ENCODE assay signal across 33 mouse cellular contexts in genomic region chr16:92555051-92555450, GRCm38 (mm10).
"Had no signal": no experiment of that assay in that cellular context is flagged by ENCODE, and none has a peak within 500 bp of the region (broad histone marks: within the 10 kb centered on the region; RNA-seq: fewer than 3 reads in every experiment).

No protein-coding gene starts in this region.

- ATAC-seq: liver, embryonic 12.5 days; liver, postnatal 0 days; lung, postnatal 0 days; midbrain, embryonic 13.5 days; midbrain, embryonic 15.5 days; midbrain, embryonic 16.5 days had no signal

- H3K9me3 ChIP-seq: limb, embryonic 10.5 days; limb, embryonic 12.5 days; limb, embryonic 13.5 days; limb, embryonic 15.5 days; liver, embryonic 12.5 days; liver, embryonic 13.5 days; liver, embryonic 15.5 days; lung, embryonic 15.5 days; megakaryocyte, embryonic 14.5 days; midbrain, embryonic 10.5 days; midbrain, embryonic 12.5 days; midbrain, embryonic 13.5 days; midbrain, embryonic 15.5 days; neural tube, embryonic 12.5 days; neural tube, embryonic 13.5 days had no signal

- H3K27ac ChIP-seq: limb, embryonic 10.5 days; limb, embryonic 12.5 days; limb, embryonic 13.5 days; limb, embryonic 15.5 days; liver, embryonic 12.5 days; liver, embryonic 13.5 days; liver, embryonic 14.5 days; liver, embryonic 15.5 days; lung, embryonic 15.5 days; macrophage; midbrain, embryonic 10.5 days; midbrain, embryonic 12.5 days; midbrain, embryonic 13.5 days; midbrain, embryonic 15.5 days; neural tube, embryonic 12.5 days; neural tube, embryonic 13.5 days had no signal

- H3K4me3 ChIP-seq: limb, embryonic 10.5 days; limb, embryonic 12.5 days; limb, embryonic 13.5 days; limb, embryonic 15.5 days; liver, embryonic 12.5 days; liver, embryonic 13.5 days; liver, embryonic 15.5 days; lung, embryonic 15.5 days; megakaryocyte, embryonic 14.5 days; midbrain, embryonic 10.5 days; midbrain, embryonic 12.5 days; midbrain, embryonic 13.5 days; midbrain, embryonic 15.5 days; myocyte; neural tube, embryonic 12.5 days; neural tube, embryonic 13.5 days had no signal

- H3K4me2 ChIP-seq: limb, embryonic 12.5 days; limb, embryonic 13.5 days; limb, embryonic 15.5 days; liver, embryonic 11.5 days; liver, embryonic 12.5 days; liver, embryonic 13.5 days; liver, embryonic 15.5 days; lung, embryonic 14.5 days; lung, embryonic 15.5 days; midbrain, embryonic 11.5 days; midbrain, embryonic 12.5 days; midbrain, embryonic 13.5 days; midbrain, embryonic 15.5 days; neural tube, embryonic 12.5 days; neural tube, embryonic 13.5 days had no signal

- H3K36me3 ChIP-seq: limb, embryonic 10.5 days; limb, embryonic 12.5 days; limb, embryonic 13.5 days; limb, embryonic 15.5 days; liver, embryonic 12.5 days; liver, embryonic 13.5 days; liver, embryonic 15.5 days; lung, embryonic 15.5 days; midbrain, embryonic 10.5 days; midbrain, embryonic 12.5 days; midbrain, embryonic 13.5 days; midbrain, embryonic 15.5 days; neural tube, embryonic 12.5 days; neural tube, embryonic 13.5 days had no signal

- H3K27me3 ChIP-seq: limb, embryonic 13.5 days; lung, embryonic 15.5 days; midbrain, embryonic 12.5 days; midbrain, embryonic 13.5 days; midbrain, embryonic 15.5 days; neural tube, embryonic 12.5 days; neural tube, embryonic 13.5 days had no signal

- H3K4me1 ChIP-seq: liver, embryonic 12.5 days; liver, embryonic 13.5 days; liver, embryonic 15.5 days; lung, embryonic 15.5 days; midbrain, embryonic 10.5 days; midbrain, embryonic 12.5 days; midbrain, embryonic 13.5 days; midbrain, embryonic 15.5 days; neural tube, embryonic 12.5 days had no signal

- H3K9ac ChIP-seq: limb, embryonic 12.5 days; limb, embryonic 13.5 days; limb, embryonic 15.5 days; liver, embryonic 12.5 days; liver, embryonic 13.5 days; liver, embryonic 14.5 days; liver, embryonic 15.5 days; liver, postnatal 0 days; lung, embryonic 14.5 days; lung, embryonic 15.5 days; midbrain, embryonic 12.5 days; midbrain, embryonic 13.5 days; midbrain, embryonic 15.5 days; neural tube, embryonic 12.5 days; neural tube, embryonic 13.5 days had no signal

- DNase-seq: left cerebral cortex, postnatal 4 days; liver; liver, embryonic 13.5 days; liver, postnatal 0 days; lung, adult 18-20 months; lung, adult 2 months; lung, embryonic 14.5 days; lung, postnatal 10 days; lung, postnatal 14 days; lung, postnatal 36 days; lung, postnatal 4 days; midbrain, embryonic 14.5 days had no signal
